Mouse (Mus musculus) stomach, embryonic 16.5 days (tissue): ENCODE measurements around the gene Tmem243. TPM values are rescaled to one million over a fixed set of nuclear protein-coding genes. Genes with fewer than 3 reads are reported as not detected.

ENCODE experiments used
- ATAC-seq: fragments of 200-750 bp; cut with Nextera tagmentation; 2 replicates; pipeline ENCODE4 v1.8.0; 2017; ENCODE audit warnings: moderate number of reproducible peaks, moderate TSS enrichment; ENCODE audit not compliant: insufficient read depth, low FRiP score
- H3K27ac ChIP-seq: fragments of 300-500 bp; sonication (generic); 2 replicates; pipeline ENCODE4 v1.5.1; 2014; ENCODE audit warnings: low read length
- H3K27me3 ChIP-seq: fragments of 300-500 bp; sonication (generic); 2 replicates; pipeline ENCODE4 v1.6.1; 2014; ENCODE audit warnings: low read length, control low read depth, mixed read lengths; ENCODE audit not compliant: control insufficient read depth, insufficient read depth
- H3K36me3 ChIP-seq: fragments of 300-500 bp; sonication (generic); 2 replicates; pipeline ENCODE4 v1.6.1; 2014; ENCODE audit warnings: low read length; ENCODE audit not compliant: control insufficient read depth, insufficient read depth
- H3K4me1 ChIP-seq: fragments of 300-500 bp; sonication (generic); 2 replicates; pipeline ENCODE4 v1.6.1; 2014; ENCODE audit warnings: low read length, control low read depth, mixed read lengths; ENCODE audit not compliant: control insufficient read depth, insufficient read depth
- H3K4me2 ChIP-seq: fragments of 300-500 bp; sonication (generic); 2 replicates; pipeline ENCODE4 v1.6.1; 2014; ENCODE audit warnings: low read depth, low read length, mixed read lengths
- H3K4me3 ChIP-seq: fragments of 300-500 bp; sonication (generic); replicated peaks from 2 replicates; pipeline ENCODE4 v1.5.1; 2014; ENCODE audit warnings: mild to moderate bottlenecking, low read length
- H3K9ac ChIP-seq: fragments of 300-500 bp; sonication (generic); 2 replicates; pipeline ENCODE4 v1.6.1; 2014; ENCODE audit warnings: low read length
- H3K9me3 ChIP-seq: fragments of 300-500 bp; sonication (generic); replicated peaks from 2 replicates; pipeline ENCODE4 v1.6.1; 2016; ENCODE audit warnings: low read length, control low read depth; ENCODE audit not compliant: control insufficient read depth
- WGBS: fragments of 180-500 bp; shearing (Covaris S2); extraction: QIAGEN DNeasy Blood & Tissue Kit; methylation state at CpG from one replicate; pipeline ENCODE4 v1.1.7; 2014; 5-methylcytosine and 5-hydroxymethylcytosine counted together
- polyA plus RNA-seq: library from polyadenylated mRNA; unstranded; fragments of >200 nt; fragmentation: Nextera tagmentation; extraction: Ambion mirVana; gene quantifications from 2 replicates; pipeline ENCODE4 v1.2.1, GENCODE M21; 2015

Tmem243 gene
- polyA plus RNA-seq, 1 experiment from 2014 or later, result 7.9 TPM

DNA sequence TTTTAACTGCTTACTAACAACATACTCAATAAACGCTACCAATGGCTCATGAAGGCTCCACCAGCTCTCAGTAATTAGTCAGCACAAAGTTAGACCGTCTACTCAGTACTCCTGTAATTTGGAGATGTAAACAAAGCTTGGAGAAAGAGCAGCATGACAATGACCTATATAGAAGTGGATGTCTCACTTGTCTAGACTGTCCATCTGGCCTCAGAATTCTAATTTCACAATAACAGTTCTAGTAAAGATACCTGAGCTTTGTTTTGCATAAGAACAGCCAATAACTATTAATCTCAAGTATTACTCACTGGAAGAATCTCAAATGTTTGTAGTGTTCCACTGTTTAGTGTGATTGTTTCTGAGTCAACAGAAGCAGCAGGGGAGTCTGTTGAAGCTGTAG lies 23.7 kb downstream of the Tmem243 start:
- Histone ChIP-seq H3K27ac (no peak overlapping the region), H3K4me1 (no peaks in the 10 kb centered on the region), H3K27me3 (no peaks in the 10 kb centered on the region), H3K4me2 (no peak overlapping the region), H3K4me3 (no peak overlapping the region), H3K9ac (no peak overlapping the region), H3K9me3 (no peaks in the 10 kb centered on the region), H3K36me3 (peaks cover 45% of the 10 kb centered on the region)
- 83% methylated on average over 2 of the region's 2 CpGs for WGBS
- ATAC-seq, result no peak

- no peaks in the 10 kb centered on the region for H3K9me3 ChIP-seq
- no peaks in the 10 kb centered on the region for H3K27me3 ChIP-seq
- 86% methylated on average over 12 of the region's 12 CpGs for WGBS
- H3K4me3 ChIP-seq, result no peak overlapping the region
- H3K4me2 ChIP-seq, result no peak overlapping the region
- ATAC-seq, result no peak
- H3K36me3 ChIP-seq, result peaks cover 38% of the 10 kb centered on the region; the same call in 1 of the 2 replicates
- H3K4me1 ChIP-seq, result no peaks in the 10 kb centered on the region
- H3K27ac ChIP-seq, result no peak overlapping the region
- H3K9ac ChIP-seq, result no peak overlapping the region
Measured at GRCm38 (mm10) chr5:9128566-9128965, 28.1 kb downstream of the Tmem243 start.

GRCm38 (mm10) chr5:9131786-9132185 lies 31.3 kb downstream of the Tmem243 start:
- Histone ChIP-seq H3K4me2 (no peak overlapping the region), H3K27ac (no peak overlapping the region), H3K36me3 (peaks cover 22% of the 10 kb centered on the region; the same call in 1 of the 2 replicates), H3K9ac (no peak overlapping the region), H3K9me3 (no peaks in the 10 kb centered on the region), H3K4me1 (no peaks in the 10 kb centered on the region), H3K4me3 (no peak overlapping the region), H3K27me3 (no peaks in the 10 kb centered on the region)
- 89% methylated on average over 7 of the region's 7 CpGs for WGBS
- ATAC-seq, result no peak

GRCm38 (mm10) chr5:9135588-9135987 lies 35.1 kb downstream of the Tmem243 start:
- Histone ChIP-seq H3K4me2 (no peak overlapping the region), H3K36me3 (peaks cover 11% of the 10 kb centered on the region; the same call in 1 of the 2 replicates), H3K9ac (no peak overlapping the region), H3K4me1 (no peaks in the 10 kb centered on the region), H3K4me3 (no peak overlapping the region), H3K27me3 (no peaks in the 10 kb centered on the region), H3K27ac (no peak overlapping the region), H3K9me3 (no peaks in the 10 kb centered on the region)
- ATAC-seq, result peak; percentile 47; the same call in 1 of the 2 replicates
- 62% methylated on average over 3 of the region's 3 CpGs for WGBS

DNA sequence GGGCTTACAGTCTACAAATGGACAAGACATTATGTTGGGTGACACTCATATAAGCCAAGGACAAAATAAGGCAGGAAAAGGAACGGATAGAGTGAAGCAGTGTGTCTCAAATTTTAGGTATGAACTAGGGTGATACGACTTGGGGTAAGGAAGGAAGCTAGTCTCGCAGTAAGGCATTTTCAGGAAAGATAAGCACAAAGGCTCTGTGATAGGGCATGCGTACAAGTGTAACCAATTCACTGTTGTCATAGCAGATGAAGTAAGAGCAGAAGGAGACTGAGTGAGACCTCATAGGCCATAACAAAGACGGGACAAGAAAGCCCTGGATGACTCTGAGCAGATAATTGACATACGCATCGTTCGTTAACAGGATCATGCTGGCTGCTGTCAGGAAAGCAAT lies 40.3 kb downstream of the Tmem243 start:
- Histone ChIP-seq H3K9me3 (no peaks in the 10 kb centered on the region), H3K9ac (no peak overlapping the region), H3K36me3 (peaks cover 9% of the 10 kb centered on the region; the same call in 1 of the 2 replicates), H3K4me2 (no peak overlapping the region), H3K27ac (no peak overlapping the region), H3K27me3 (no peaks in the 10 kb centered on the region), H3K4me3 (no peak overlapping the region), H3K4me1 (no peaks in the 10 kb centered on the region)
- 87% methylated on average over 8 of the region's 8 CpGs for WGBS
- no peak for ATAC-seq

- no peaks in the 10 kb centered on the region for H3K27me3 ChIP-seq
- no peaks in the 10 kb centered on the region for H3K9me3 ChIP-seq
- H3K9ac ChIP-seq, result no peak overlapping the region
- no peak for ATAC-seq
- no peak overlapping the region for H3K4me3 ChIP-seq
- H3K4me1 ChIP-seq, result no peaks in the 10 kb centered on the region
- H3K27ac ChIP-seq, result no peak overlapping the region
- 87% methylated on average over 6 of the region's 6 CpGs for WGBS
- H3K4me2 ChIP-seq, result no peak overlapping the region
- peaks cover 7% of the 10 kb centered on the region for H3K36me3 ChIP-seq
Measured at GRCm38 (mm10) chr5:9142376-9142775, 41.9 kb downstream of the Tmem243 start.

GRCm38 (mm10) chr5:9149273-9149850 lies 48.9 kb downstream of the Tmem243 start:
- Histone ChIP-seq H3K36me3 (peaks cover 5% of the 10 kb centered on the region), H3K9ac (no peak overlapping the region), H3K4me1 (no peaks in the 10 kb centered on the region), H3K4me2 (no peak overlapping the region), H3K4me3 (no peak overlapping the region), H3K27me3 (no peaks in the 10 kb centered on the region), H3K9me3 (no peaks in the 10 kb centered on the region), H3K27ac (no peak overlapping the region)
- 88% methylated on average over 8 of the region's 8 CpGs for WGBS
- no peak for ATAC-seq

DNA sequence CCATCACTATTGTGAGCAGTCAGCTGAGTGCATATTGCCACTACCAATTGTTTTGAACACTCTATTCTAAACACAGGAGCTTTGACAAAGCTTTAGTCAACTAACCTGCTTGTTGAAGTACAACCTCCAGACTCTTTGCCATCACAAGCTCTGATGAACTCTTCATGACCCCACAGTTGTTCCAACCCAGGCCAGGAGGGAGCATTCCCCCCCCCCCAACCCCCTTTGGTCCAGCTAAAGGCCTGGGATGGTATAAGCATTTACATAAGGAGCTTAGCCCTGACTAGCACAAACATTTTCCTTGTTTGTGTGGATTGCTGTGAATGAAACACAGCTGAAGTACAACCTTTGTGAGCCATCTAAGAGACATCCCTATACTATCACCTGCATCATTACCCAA lies 56.3 kb downstream of the Tmem243 start:
- Histone ChIP-seq H3K9me3 (no peaks in the 10 kb centered on the region), H3K9ac (no peak overlapping the region), H3K36me3 (0 out of 2 replicates have a peak, but pooled peaks cover 3% of the 10 kb centered on the region), H3K27me3 (no peaks in the 10 kb centered on the region), H3K4me2 (no peak overlapping the region), H3K4me1 (peaks cover 3% of the 10 kb centered on the region; the same call in 1 of the 2 replicates), H3K4me3 (no peak overlapping the region), H3K27ac (no peak overlapping the region)
- ATAC-seq, result no peak

DNA sequence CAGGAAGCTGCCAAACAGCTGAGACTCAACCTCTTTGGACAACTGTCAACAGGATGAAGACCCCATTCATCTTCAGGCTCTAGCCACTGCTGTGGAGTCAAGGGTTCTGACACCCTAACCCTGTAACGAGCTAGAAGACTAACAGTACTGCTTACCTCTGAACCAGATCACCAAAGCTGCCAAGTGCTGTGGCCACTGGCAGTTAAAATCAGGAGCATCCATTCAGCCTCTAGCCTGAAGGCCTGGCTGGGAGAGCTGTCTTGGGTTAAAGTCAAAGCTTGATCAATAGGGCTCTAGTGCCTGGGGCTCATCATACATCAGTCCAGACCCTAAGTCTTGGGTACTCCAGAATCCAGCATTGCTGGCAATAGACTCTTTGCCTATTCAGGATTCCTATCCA lies 56.9 kb downstream of the Tmem243 start:
- H3K9me3 ChIP-seq, result no peaks in the 10 kb centered on the region
- H3K27me3 ChIP-seq, result no peaks in the 10 kb centered on the region
- H3K9ac ChIP-seq, result no peak overlapping the region
- no peak for ATAC-seq
- H3K4me3 ChIP-seq, result no peak overlapping the region
- no peak overlapping the region for H3K27ac ChIP-seq
- H3K4me2 ChIP-seq, result no peak overlapping the region
- H3K4me1 ChIP-seq, result peaks cover 6% of the 10 kb centered on the region; the same call in 1 of the 2 replicates
- 48% methylated on average over 1 of the region's 1 CpGs for WGBS
- no peaks in the 10 kb centered on the region for H3K36me3 ChIP-seq
